Mouse (Mus musculus): ENCODE data around the gene Endod1. TPM values are rescaled to one million over a fixed set of nuclear protein-coding genes. Genes with fewer than 3 reads are reported as not detected.

Gene Endod1
- polyA plus RNA-seq, 1 experiment from 2014 or later, result 8.6 TPM

DNA sequence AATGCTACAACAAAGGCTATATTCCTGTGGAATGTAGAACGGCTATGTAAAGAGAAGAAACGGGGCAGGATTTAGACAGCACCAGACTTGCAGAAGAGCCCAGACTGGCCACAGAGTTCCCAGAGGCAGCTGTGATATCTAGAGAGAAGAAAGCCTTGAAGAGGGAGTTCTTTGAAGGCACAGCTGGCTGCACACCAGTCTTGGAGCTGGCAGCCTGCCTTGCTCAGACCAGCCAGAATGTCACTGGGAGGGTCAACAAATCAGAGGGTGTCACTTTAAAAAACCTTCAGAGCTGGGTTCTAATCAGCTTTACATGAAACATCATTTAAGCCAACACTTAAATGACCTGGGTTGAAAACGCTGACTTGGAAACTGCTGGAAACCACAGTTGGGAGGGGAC, 42.6 kb downstream of the Endod1 start:
- ChIA-PET POLR2A (no interaction called here), CTCF (interaction anchor here (1.3 to 1.8 kb wide), 2 partner anchors 320 to 449 kb away, joined by 3 to 9 read pairs; no protein-coding TSS in a partner anchor)
- TF ChIP-seq CTCF (IDR thresholded peaks at IDR 0.05), result no peak
- H3K27me3 ChIP-seq, result no peaks in the 10 kb centered on the region
- ATAC-seq (no peak), DNase-seq (ENCODE audit: low read depth, low spot score) (no peak)
- in situ Hi-C loops (cut with MboI; ENCODE audit: low pct_unique_long_range_greater_than_20kb), result no loop called here

DNA sequence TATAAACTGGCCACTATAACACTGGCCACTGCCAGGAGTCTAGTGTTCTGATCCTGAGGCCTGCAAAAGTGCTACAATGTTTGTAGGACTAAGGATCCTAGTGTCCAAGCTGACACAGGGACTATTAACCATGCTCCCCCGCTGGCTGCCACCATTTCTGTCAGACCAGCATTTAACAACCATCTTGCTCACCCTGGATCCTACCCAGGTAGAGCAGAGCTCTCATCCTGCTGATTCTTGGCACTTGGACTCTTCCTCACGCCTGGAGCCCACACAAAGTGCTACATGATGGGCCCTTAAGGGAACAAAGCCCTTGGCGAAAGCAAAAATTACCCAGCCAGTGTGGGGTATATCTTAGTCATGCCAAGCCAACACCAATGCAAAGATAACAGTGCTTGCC, 44.4 kb downstream of the Endod1 start:
- in situ Hi-C loops (cut with MboI; ENCODE audit: low pct_unique_long_range_greater_than_20kb), result no loop called here
- CTCF ChIA-PET, result no interaction called here
- TF ChIP-seq CTCF (IDR thresholded peaks at IDR 0.05), result no peak
- DNase-seq (ENCODE audit: low read depth, low spot score) (no peak), ATAC-seq (no peak)
- no peaks in the 10 kb centered on the region for H3K27me3 ChIP-seq
- POLR2A ChIA-PET, result no interaction called here

DNA sequence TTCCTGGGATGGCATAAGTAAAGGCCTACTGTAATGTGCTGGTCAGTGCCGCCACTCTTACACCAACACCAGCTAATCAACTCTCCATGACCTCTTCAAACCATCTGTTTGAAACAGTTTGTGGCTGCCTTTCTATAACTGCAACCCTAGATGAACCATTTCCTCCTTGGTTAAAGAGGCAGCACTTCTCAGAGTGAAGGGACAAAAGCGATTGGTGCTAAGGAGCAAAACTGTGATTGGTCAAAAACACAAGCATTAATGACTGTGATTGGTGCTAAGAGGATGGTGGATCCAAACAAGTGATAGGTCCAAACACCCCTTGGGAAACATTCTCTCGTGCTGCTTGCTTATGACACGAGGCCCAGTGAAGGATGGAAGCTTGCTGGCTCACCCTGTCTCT, 45.5 kb downstream of the Endod1 start:
- H3K27me3 ChIP-seq, result no peaks in the 10 kb centered on the region
- CTCF ChIA-PET, result interaction anchor here (1.9 kb wide), 1 partner anchor 446 kb away, joined by 6 read pairs; no protein-coding TSS in a partner anchor
- ATAC-seq, result no peak
- POLR2A ChIA-PET, result interaction anchor here (0.6 kb wide), 2 partner anchors 163 to 220 kb away, joined by 4 to 5 read pairs; no protein-coding TSS in a partner anchor
- TF ChIP-seq CTCF (IDR thresholded peaks at IDR 0.05), result no peak
- DNase-seq (ENCODE audit: low read depth, low spot score), result no peak
- in situ Hi-C loops (cut with MboI; ENCODE audit: low pct_unique_long_range_greater_than_20kb), result no loop called here

DNA sequence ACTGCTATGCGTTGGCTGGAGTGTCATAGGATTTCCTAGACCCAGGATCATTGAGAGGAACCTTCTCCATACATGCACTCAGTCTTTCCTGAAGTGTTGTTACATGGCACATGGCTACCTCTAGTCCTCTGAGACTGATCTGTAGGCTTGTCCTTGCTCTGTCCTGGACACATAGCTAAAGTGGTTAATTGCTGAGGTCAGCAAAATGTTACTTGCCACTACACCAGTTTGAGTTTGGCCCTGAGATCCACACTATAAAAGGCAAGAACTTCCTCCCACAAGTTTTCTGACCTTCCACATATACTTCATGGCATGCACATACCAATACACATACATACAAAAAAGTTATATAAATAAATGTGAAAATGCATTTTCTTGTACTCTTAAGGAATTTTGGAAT, 64.7 kb downstream of the Endod1 start:
- no peaks in the 10 kb centered on the region for H3K27me3 ChIP-seq
- DNase-seq (ENCODE audit: low read depth, low spot score), result no peak
- no peak for ATAC-seq
- no peak for TF ChIP-seq CTCF (IDR thresholded peaks at IDR 0.05)
- CTCF ChIA-PET, result interaction anchor here (1.7 kb wide), 1 partner anchor 10 kb away, joined by 4 read pairs; no protein-coding TSS in a partner anchor
- in situ Hi-C loops (cut with MboI; ENCODE audit: low pct_unique_long_range_greater_than_20kb), result no loop called here
- POLR2A ChIA-PET, result no interaction called here

DNA sequence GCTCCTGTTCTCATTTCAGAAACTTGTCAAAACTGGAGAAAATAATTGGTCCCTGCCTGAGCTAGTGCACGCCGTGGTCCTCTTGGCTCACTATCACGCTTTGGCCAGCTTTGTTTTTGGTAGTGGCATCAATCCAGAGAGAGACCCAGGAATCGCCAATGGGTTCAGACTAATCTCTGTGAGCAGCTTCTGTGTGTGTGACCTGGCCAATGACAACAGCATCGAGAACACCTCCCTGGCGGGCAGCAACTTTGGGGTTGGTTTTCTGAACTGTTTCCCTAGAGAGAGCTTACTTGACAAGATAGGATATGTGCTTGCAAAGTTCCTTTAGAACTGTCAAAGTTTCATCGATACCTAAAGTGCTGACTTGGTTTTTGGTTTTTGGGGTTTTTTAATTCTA, 66.8 kb downstream of the Endod1 start:
- POLR2A ChIA-PET, result interaction anchor here (1.0 kb wide), 1 partner anchor 9 kb away, joined by 4 read pairs; no protein-coding TSS in a partner anchor
- in situ Hi-C loops (cut with MboI; ENCODE audit: low pct_unique_long_range_greater_than_20kb), result no loop called here
- ATAC-seq, result no peak
- CTCF ChIA-PET, result no interaction called here
- no peak for TF ChIP-seq CTCF (IDR thresholded peaks at IDR 0.05)
- no peak for DNase-seq (ENCODE audit: low read depth, low spot score)
- no peaks in the 10 kb centered on the region for H3K27me3 ChIP-seq

DNA sequence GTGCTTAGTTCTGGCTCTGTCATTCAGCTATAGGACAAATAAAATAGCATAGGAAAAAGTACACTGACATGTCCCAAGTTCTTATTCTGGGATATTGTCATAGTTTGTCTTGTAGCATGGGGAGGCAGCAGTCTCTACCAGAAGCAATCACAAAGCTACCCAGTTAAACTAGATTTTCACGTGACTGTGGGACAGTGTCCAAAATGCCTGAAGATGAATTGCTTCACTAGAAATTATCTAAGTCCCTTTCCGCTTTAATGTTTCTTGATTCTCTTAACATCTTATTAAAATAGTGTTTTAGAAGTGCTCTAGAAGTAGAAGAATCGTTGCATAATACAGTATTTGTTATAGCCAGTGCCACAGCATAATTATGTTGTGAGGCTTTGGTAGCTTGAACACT, 67.3 kb downstream of the Endod1 start:
- in situ Hi-C loops (cut with MboI; ENCODE audit: low pct_unique_long_range_greater_than_20kb), result no loop called here
- no peak for ATAC-seq
- no peaks in the 10 kb centered on the region for H3K27me3 ChIP-seq
- no peak for DNase-seq (ENCODE audit: low read depth, low spot score)
- ChIA-PET CTCF (no interaction called here), POLR2A (interaction anchor here (1.0 kb wide), 1 partner anchor 9 kb away, joined by 4 read pairs; no protein-coding TSS in a partner anchor)
- TF ChIP-seq CTCF (IDR thresholded peaks at IDR 0.05), result no peak

DNA sequence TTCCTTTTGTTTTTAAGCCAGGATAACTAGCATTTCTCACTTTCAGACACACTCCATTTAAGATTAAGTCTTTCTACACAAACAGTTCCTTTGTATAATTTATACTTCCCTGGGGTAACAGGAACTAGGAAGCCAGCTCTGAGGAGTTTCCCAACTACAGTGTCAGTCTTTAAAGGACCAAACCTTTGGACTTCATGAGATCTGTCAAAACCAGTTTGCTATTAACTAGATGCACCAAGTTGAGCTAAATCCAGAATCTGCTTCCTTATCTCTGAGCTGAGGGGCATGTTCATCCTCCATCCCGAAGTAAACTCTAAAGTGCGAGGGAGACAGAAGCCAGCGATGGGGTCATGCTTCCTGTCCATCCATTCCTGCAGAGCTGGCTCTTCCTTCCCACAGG, 74.0 kb downstream of the Endod1 start:
- no peaks in the 10 kb centered on the region for H3K27me3 ChIP-seq
- ATAC-seq, result no peak
- ChIA-PET POLR2A (no interaction called here), CTCF (interaction anchor here (0.9 kb wide), 1 partner anchor 21 kb away, joined by 3 read pairs; no protein-coding TSS in a partner anchor)
- no peak for DNase-seq (ENCODE audit: low read depth, low spot score)
- in situ Hi-C loops (cut with MboI; ENCODE audit: low pct_unique_long_range_greater_than_20kb), result no loop called here
- TF ChIP-seq CTCF (IDR thresholded peaks at IDR 0.05), result no peak

DNA sequence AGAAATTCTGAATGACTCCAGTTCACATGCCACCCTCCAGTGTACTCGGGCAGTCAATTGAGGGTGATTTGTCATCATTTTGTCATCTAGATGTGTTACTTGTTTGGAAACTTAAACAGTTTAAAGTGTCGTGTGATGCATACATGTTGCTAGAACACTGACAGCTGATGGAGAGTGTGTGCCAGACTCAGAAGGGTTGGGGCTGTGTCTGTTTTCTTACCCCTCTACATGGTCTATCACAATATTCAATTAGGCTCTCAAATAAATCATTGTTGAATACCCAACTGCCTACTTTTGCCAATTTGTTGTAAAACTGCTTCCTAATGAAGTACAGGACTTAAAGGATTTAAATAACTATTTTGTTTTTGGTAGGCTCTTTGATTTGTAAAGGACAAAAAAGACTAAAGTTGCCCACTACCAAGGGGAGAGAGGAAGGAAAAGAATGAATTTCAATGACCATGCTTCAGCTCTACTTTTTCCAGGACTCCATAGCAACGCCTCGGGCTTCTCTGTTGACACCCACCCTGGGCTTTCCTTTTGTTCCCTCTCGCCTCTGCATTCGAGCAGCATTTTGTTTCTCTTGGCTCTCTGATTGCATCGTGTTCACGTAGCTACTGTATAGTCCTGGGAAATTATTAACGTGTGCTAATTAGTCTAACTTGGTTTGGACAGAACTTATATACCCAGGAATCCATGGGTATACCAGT, 76.9 kb downstream of the Endod1 start:
- POLR2A ChIA-PET, result interaction anchor here (1.3 kb wide), 1 partner anchor 10 kb away, joined by 4 read pairs; no protein-coding TSS in a partner anchor
- no peak for TF ChIP-seq CTCF (IDR thresholded peaks at IDR 0.05)
- DNase-seq (ENCODE audit: low read depth, low spot score) (no peak), ATAC-seq (no peak)
- H3K27me3 ChIP-seq, result no peaks in the 10 kb centered on the region
- in situ Hi-C loops (cut with MboI; ENCODE audit: low pct_unique_long_range_greater_than_20kb), result no loop called here
- CTCF ChIA-PET, result interaction anchor here (0.9 to 1.9 kb wide), 2 partner anchors 8 to 410 kb away, joined by 3 to 5 read pairs; no protein-coding TSS in a partner anchor

Other genes with a start within 250 kb of the Endod1 start
- gene Sesn3, start 106.4 kb downstream of the Endod1 start, polyA plus RNA-seq (2021), result 45.0 TPM
- gene Kdm4d, start 119.0 kb upstream of the Endod1 start, polyA plus RNA-seq (2021), result 0.22 TPM
- gene Cwc15, start 119.1 kb upstream of the Endod1 start, polyA plus RNA-seq (2021), result 166 TPM